Mouse (Mus musculus) neural tube, embryonic 15.5 days (tissue): Measurements from ENCODE around the gene Sohlh1. TPM values are rescaled to one million over a fixed set of nuclear protein-coding genes. Genes with fewer than 3 reads are reported as not detected.
A peak's percentile ranks its signal among the peaks of the same experiment; 100 is the strongest.

Source experiments
- ATAC-seq: fragments of 200-750 bp; cut with Nextera tagmentation; 2 replicates; pipeline ENCODE4 v1.8.0; 2017; ENCODE audit warnings: mild to moderate bottlenecking, moderate TSS enrichment, moderate library complexity; ENCODE audit not compliant: low FRiP score
- H3K27ac ChIP-seq: fragments of 300-500 bp; sonication (generic); replicated peaks from 2 replicates; pipeline ENCODE4 v1.5.1; 2015; ENCODE audit warnings: mild to moderate bottlenecking, inconsistent platforms
- H3K27me3 ChIP-seq: fragments of 300-500 bp; sonication (generic); replicated peaks from 2 replicates; pipeline ENCODE4 v1.6.1; 2015; ENCODE audit warnings: inconsistent platforms
- H3K36me3 ChIP-seq: fragments of 300-500 bp; sonication (generic); 2 replicates; pipeline ENCODE4 v1.6.1; 2015; ENCODE audit warnings: inconsistent platforms
- H3K4me1 ChIP-seq: fragments of 300-500 bp; sonication (generic); 2 replicates; pipeline ENCODE4 v1.6.1; 2015; ENCODE audit warnings: inconsistent platforms
- H3K4me2 ChIP-seq: fragments of 300-500 bp; sonication (generic); 2 replicates; pipeline ENCODE4 v1.6.1; 2015; ENCODE audit warnings: inconsistent platforms, mild to moderate bottlenecking, moderate library complexity
- H3K4me3 ChIP-seq: fragments of 300-500 bp; sonication (generic); replicated peaks from 2 replicates; pipeline ENCODE4 v1.5.1; 2015; ENCODE audit warnings: mild to moderate bottlenecking, inconsistent platforms
- H3K9ac ChIP-seq: fragments of 300-500 bp; sonication (generic); replicated peaks from 2 replicates; pipeline ENCODE4 v1.6.1; 2015; ENCODE audit warnings: mild to moderate bottlenecking, inconsistent platforms
- H3K9me3 ChIP-seq: fragments of 300-500 bp; sonication (generic); replicated peaks from 2 replicates; pipeline ENCODE4 v1.6.1; 2016; ENCODE audit warnings: inconsistent platforms
- WGBS: fragments of 180-500 bp; shearing (Covaris S2); methylation state at CpG from one replicate; pipeline ENCODE4 v1.1.7; 2015; ENCODE audit warnings: mixed read lengths; 5-methylcytosine and 5-hydroxymethylcytosine counted together
- polyA plus RNA-seq: library from polyadenylated mRNA; unstranded; fragments of >200 nt; fragmentation: Nextera tagmentation; extraction: Ambion mirVana; gene quantifications from 2 replicates; pipeline ENCODE4 v1.2.1, GENCODE M21; 2015

The Sohlh1 gene
- polyA plus RNA-seq, 1 experiment from 2014 or later = not detected

DNA sequence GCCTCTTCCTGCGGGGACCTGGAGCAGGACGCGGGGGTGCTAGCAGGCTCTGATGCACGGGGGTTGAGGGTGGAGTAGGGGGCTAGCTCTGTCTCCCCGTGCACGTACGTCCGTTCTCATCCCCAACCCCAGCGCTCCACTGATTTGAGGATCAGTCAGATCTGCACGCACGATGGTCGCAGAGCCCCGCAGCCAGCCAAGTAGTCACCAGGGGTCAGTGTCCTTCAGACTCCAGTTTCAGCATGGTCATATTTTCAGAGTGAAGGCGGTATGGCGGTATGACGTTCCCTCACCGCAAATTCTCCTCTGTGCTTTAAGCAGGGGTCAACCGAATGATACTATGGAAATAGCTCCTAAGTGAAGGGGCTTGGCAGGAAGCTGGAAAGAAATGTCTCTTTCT lies 17.2 kb upstream of the Sohlh1 start:
- ATAC-seq = 0 out of 2 replicates have a peak, but pooled peaks have one; percentile 37
- peaks cover 6% of the 10 kb centered on the region for H3K27me3 ChIP-seq
- 4% methylated on average over 18 of the region's 18 CpGs for WGBS
- H3K36me3 ChIP-seq = no peaks in the 10 kb centered on the region
- H3K4me3 ChIP-seq = peak overlapping the region; percentile 58
- peaks cover 35% of the 10 kb centered on the region for H3K4me1 ChIP-seq
- H3K9ac ChIP-seq = peak overlapping the region; percentile 55; the same call in 1 of the 2 replicates
- peak overlapping the region; percentile 99 for H3K4me2 ChIP-seq
- no peaks in the 10 kb centered on the region for H3K9me3 ChIP-seq
- H3K27ac ChIP-seq = no peak overlapping the region

DNA sequence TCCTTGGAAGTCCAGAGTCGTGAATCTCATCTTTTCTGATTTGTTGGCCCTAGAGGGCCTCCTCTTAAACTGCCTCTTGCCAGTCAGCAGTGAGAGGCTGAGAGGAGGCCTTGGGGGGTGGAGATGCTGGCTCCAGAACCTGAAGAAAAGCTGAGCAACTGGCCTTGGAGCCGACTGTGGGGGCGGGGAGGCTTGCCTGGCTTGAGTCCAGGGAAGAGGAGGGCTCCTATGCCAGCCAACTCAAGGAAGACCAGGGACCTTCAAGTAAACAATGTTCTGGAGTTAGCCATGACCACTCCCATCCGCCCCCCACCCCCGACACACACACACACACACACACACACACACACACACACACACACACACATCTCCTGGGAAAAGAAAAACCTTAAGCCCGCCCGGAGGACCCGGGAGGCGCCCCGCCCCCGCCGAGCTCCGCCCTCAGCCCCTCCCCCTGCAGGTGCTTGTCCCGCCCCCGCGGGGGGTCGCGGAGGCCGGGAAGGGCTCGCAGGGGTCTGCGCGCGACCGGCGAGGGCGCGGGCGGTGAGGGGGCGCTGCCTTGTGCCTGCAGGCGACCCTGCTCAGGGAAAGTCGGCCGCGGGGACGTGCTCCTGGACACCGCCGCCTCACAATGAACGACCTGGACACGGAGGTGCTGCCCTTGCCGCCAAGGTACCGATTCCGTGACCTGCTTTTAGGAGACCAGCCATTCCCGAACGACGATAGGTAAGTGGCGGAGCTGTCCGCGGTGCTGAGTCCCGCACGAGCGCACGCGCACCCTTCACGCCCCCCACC lies 16.5 kb upstream of the Sohlh1 start, which contains the start of gene Kcnt1:
Kcnt1 (plus strand) TSS at position 398 of the 795 bp plus-strand sequence.
- Histone ChIP-seq H3K9ac (peak within 1 kb of the TSS; percentile 55), H3K27me3 (peaks cover 6% of the 10 kb centered on the region), H3K27ac (no peak within 1 kb of the TSS), H3K4me3 (peak within 1 kb of the TSS; percentile 58), H3K9me3 (no peaks in the 10 kb centered on the region), H3K36me3 (no peaks in the 10 kb centered on the region), H3K4me1 (peaks cover 35% of the 10 kb centered on the region), H3K4me2 (peak within 1 kb of the TSS; percentile 99)
- ATAC-seq = 0 out of 2 replicates have a peak, but pooled peaks have one; percentile 37
- WGBS = under 1% methylated on average over 40 of the region's 53 CpGs

DNA sequence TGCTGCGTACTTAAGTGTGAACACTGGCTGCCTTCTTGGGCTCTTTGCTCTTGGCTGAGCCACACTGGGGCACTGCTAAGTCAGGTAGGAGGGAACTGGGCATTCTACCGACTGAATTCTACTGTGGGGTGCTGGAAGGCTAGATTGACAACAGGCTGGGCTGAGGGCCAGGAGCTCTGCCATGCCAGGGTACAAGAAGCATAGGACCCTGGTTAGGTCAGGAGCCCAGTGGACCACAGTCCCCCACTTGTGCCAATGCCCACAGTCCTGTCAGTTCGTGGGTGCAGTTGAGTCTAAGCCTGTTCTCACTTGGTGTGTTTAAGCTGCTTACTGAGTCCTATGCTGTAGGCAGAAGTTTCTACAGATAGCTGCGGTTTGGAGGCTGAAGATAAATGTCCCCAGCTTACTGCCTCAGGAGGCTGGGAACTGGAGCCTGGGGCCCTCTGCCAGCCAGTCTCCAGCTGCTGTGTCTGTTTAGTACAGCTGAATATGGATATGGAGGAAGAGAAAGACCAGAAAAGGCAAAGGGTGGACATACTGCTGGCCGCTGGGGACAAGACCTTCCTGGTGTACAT lies 15.7 kb upstream of the Sohlh1 start:
- Histone ChIP-seq H3K4me1 (peaks cover 35% of the 10 kb centered on the region), H3K36me3 (no peaks in the 10 kb centered on the region), H3K27me3 (peaks cover 6% of the 10 kb centered on the region), H3K4me2 (peak overlapping the region; percentile 99), H3K27ac (no peak overlapping the region), H3K4me3 (peak overlapping the region; percentile 58; the same call in 1 of the 2 replicates), H3K9ac (no peak overlapping the region), H3K9me3 (no peaks in the 10 kb centered on the region)
- ATAC-seq = no peak
- WGBS = 56% methylated on average over 5 of the region's 5 CpGs

DNA sequence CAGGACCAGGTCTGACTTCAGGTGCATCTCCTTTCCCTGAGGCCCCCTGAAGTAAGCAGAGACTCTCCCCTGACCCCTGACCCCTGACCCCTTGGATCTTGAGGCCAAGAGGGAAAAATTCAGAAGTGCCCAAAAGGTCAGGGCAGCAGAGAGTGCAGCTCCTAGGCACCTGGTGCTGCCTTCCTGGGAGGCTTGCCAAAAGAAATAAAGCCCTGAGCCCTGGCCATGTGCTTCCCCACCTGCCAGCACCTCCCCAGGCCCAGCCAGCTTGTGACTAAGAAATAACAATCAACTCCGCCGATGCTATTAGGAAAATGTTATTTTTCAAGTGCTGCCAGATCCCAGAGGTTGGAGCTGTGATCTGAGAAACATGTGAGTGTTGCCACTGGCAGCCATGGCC lies 15.0 kb upstream of the Sohlh1 start:
- Histone ChIP-seq H3K9me3 (no peaks in the 10 kb centered on the region), H3K9ac (no peak overlapping the region), H3K36me3 (no peaks in the 10 kb centered on the region), H3K4me3 (no peak overlapping the region), H3K27ac (no peak overlapping the region), H3K27me3 (peaks cover 6% of the 10 kb centered on the region), H3K4me1 (peaks cover 35% of the 10 kb centered on the region), H3K4me2 (no peak overlapping the region)
- no peak for ATAC-seq
- WGBS = 61% methylated on average over 2 of the region's 2 CpGs

DNA sequence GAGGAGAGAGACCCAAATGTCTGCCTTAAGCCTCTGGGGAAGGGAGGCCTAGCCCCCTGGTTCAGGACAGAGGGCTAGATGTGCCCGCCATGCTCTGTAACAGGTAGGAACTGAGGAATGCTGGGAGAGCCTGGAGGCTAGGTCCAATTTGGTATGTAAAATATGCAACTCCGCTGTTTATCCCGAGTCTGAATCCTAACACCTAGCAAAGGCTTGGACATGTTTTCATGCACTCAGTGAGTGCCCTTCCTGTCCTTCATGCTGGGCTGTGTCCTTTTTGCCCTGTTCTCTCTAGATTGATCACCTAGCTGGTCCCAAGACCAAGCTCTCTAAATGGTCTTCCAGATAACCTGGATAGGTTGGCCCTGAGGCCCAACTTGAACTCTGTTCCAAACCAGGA lies 12.8 kb upstream of the Sohlh1 start:
- Histone ChIP-seq H3K36me3 (no peaks in the 10 kb centered on the region), H3K9ac (no peak overlapping the region), H3K4me1 (peaks cover 23% of the 10 kb centered on the region), H3K4me2 (no peak overlapping the region), H3K27me3 (no peaks in the 10 kb centered on the region; the same call in 1 of the 2 replicates), H3K9me3 (no peaks in the 10 kb centered on the region), H3K4me3 (no peak overlapping the region), H3K27ac (no peak overlapping the region)
- ATAC-seq = no peak
- 95% methylated on average over 3 of the region's 3 CpGs for WGBS

DNA sequence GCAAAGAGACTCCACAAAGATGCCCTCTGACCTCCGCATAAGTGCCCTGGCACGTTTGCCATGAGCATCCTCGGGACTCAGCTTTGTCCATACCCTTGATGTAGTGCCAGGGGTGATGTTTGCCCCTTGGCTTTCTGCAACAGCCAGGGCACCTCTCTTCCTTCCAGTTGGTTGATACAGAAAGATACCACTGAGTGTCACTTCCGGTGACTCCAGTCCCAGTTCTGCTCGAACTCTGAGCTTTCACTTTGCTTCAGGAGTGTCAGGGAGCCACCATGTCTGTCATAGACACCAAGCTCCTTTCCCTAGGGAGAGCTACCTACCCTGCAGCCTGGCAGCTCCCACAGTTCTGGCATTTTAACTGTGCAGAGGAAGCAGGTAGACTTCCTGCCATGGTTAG lies 7.0 kb upstream of the Sohlh1 start:
- no peak for ATAC-seq
- 0 out of 2 replicates have a peak, but pooled peaks cover 3% of the 10 kb centered on the region for H3K4me1 ChIP-seq
- 79% methylated on average over 5 of the region's 5 CpGs for WGBS
- no peak overlapping the region for H3K9ac ChIP-seq
- no peaks in the 10 kb centered on the region for H3K36me3 ChIP-seq
- H3K4me2 ChIP-seq = no peak overlapping the region
- H3K27ac ChIP-seq = no peak overlapping the region
- H3K9me3 ChIP-seq = no peaks in the 10 kb centered on the region
- H3K27me3 ChIP-seq = no peaks in the 10 kb centered on the region
- H3K4me3 ChIP-seq = no peak overlapping the region

DNA sequence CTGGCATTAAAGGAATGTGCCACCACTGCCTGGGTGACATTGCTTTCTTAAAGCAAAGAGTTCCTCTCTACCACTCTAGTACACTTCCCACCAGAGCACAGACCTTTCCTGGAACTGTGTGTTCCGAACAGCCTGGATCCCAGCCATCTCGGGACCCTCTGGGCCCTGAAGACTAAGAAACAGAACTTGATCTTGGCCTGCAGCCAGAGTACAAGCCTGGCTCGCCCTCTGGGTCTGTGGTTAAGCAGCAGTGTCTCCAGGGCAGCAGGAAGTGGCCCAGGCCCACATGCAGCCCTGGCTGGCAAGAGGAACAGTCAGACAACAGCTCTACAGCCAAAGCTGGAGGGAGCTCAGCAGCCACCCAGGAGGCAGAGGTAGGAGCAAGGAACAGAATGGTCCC lies 5.6 kb upstream of the Sohlh1 start:
- no peak overlapping the region for H3K4me2 ChIP-seq
- no peak overlapping the region for H3K27ac ChIP-seq
- ATAC-seq = no peak; the same call in 1 of the 2 replicates
- H3K27me3 ChIP-seq = no peaks in the 10 kb centered on the region
- WGBS = 53% methylated on average over 3 of the region's 3 CpGs
- H3K4me3 ChIP-seq = no peak overlapping the region
- H3K9ac ChIP-seq = no peak overlapping the region
- 0 out of 2 replicates have a peak, but pooled peaks cover 3% of the 10 kb centered on the region for H3K4me1 ChIP-seq
- no peaks in the 10 kb centered on the region for H3K9me3 ChIP-seq
- no peaks in the 10 kb centered on the region for H3K36me3 ChIP-seq

DNA sequence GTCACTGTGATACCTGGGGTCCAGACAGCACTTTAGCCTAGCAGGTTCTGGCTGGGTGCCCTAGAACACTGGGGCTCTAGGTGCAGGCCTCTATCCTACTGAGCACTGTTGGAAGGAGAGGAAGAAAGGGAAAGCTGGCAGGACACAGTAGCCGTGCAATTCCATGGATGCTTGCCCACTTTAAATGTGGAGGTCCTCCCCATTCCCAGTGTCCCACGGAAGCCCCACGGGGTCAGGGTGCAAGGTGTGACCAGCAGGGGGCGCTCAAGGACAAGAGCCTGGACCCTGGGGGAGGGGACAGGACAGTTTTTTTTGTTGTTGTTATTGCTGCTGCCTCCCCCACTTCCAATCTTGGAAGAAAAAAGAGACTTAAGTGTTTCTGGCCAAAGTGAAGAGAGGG lies 3.3 kb upstream of the Sohlh1 start:
- H3K27ac ChIP-seq = no peak overlapping the region
- WGBS = 9% methylated on average over 4 of the region's 4 CpGs
- no peak overlapping the region for H3K9ac ChIP-seq
- H3K27me3 ChIP-seq = no peaks in the 10 kb centered on the region
- H3K4me2 ChIP-seq = no peak overlapping the region
- H3K36me3 ChIP-seq = no peaks in the 10 kb centered on the region
- ATAC-seq = no peak
- no peak overlapping the region for H3K4me3 ChIP-seq
- no peaks in the 10 kb centered on the region for H3K9me3 ChIP-seq
- H3K4me1 ChIP-seq = 0 out of 2 replicates have a peak, but pooled peaks cover 3% of the 10 kb centered on the region

DNA sequence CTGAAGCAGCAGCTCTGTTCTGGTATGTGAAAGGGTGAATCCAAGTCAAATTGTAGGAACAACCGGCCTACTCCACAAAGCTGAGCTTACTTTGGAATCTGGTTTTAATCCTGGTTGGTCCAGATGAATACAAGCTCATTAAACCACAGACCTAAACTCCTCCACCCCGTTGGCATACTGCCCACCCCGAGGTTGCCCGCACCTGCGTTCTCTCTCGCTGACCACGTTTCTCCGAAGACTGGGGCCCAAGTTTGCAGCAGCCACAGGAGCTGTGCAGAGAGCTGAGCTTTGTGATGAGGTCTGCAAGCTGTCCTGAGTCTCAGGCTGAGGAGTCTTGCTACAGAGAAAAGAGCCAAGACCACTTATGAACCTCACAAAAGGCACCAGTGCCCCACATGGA lies 532 bp downstream of the Sohlh1 start:
- H3K9ac ChIP-seq = no peak overlapping the region
- H3K9me3 ChIP-seq = no peaks in the 10 kb centered on the region
- no peak overlapping the region for H3K4me2 ChIP-seq
- H3K4me1 ChIP-seq = no peaks in the 10 kb centered on the region
- WGBS = 87% methylated on average over 8 of the region's 8 CpGs
- H3K27ac ChIP-seq = no peak overlapping the region
- no peak for ATAC-seq
- no peaks in the 10 kb centered on the region for H3K27me3 ChIP-seq
- no peak overlapping the region for H3K4me3 ChIP-seq
- H3K36me3 ChIP-seq = no peaks in the 10 kb centered on the region

DNA sequence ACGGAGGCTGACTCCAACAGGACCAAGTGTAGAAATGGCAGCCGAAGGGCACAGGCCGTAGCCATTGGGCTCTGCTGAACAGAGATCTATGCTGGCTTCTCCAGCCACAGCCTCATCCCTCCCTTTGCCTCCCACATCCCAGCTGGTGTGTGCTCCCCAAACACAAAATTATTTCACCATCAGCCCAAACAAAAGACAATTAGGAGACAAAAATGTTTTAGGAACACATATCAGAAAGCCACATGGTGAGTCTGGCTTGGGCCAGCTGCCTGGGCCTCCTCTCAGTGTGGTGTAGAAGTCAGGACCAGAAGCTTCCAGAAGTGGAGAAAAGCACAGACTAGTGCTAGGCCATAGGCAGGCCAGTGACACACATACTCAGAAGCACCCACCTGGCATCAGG lies 3.0 kb downstream of the Sohlh1 start:
- Histone ChIP-seq H3K27ac (no peak overlapping the region), H3K4me3 (no peak overlapping the region), H3K4me1 (no peaks in the 10 kb centered on the region), H3K4me2 (no peak overlapping the region), H3K9ac (no peak overlapping the region), H3K27me3 (no peaks in the 10 kb centered on the region), H3K36me3 (no peaks in the 10 kb centered on the region), H3K9me3 (no peaks in the 10 kb centered on the region)
- no peak for ATAC-seq
- 91% methylated on average over 3 of the region's 3 CpGs for WGBS

DNA sequence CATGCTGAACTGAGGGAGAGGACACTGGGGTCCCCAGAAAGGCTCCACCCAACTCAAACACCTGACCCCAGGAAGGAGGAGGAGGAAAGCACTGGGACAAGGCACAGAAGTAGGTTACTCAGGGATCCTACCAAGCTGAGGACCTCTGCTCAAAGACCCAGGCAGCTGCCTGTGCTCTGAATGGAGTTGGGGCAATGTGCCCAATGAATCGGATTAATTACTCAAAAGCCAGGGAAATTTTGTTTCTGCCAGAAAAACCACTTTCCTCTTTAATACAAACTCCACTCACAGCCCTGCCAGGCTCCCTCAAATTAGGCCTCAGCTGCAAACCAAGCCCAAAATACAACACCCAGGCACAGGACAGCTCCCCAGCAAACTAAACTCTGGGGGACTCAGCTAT lies 4.3 kb downstream of the Sohlh1 start:
- no peak for ATAC-seq
- H3K27me3 ChIP-seq = no peaks in the 10 kb centered on the region
- H3K4me1 ChIP-seq = no peaks in the 10 kb centered on the region
- H3K4me2 ChIP-seq = no peak overlapping the region
- H3K27ac ChIP-seq = no peak overlapping the region
- 45% methylated on average over 1 of the region's 1 CpGs for WGBS
- no peaks in the 10 kb centered on the region for H3K36me3 ChIP-seq
- H3K4me3 ChIP-seq = no peak overlapping the region
- H3K9ac ChIP-seq = no peak overlapping the region
- no peaks in the 10 kb centered on the region for H3K9me3 ChIP-seq

DNA sequence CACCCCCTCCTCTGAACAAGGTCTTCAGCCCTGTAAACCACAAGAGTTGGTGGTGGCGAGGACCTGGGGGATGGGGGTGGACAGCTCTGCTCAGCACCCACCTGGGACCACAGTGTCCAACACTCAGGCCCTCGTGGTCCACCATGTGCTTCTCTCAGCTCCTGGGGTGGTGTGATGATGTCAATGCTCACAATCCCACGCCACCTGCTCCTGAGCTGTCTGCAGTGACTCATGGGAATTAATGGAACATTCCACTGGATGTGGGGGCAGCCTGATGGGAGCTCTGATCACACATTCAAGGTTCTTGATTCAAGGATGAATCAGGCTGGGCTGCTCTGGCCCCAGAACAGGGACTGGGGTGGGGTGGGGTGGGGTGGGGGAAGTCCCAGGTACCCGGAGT lies 4.9 kb downstream of the Sohlh1 start:
- Histone ChIP-seq H3K9me3 (no peaks in the 10 kb centered on the region), H3K4me2 (no peak overlapping the region), H3K4me3 (no peak overlapping the region), H3K27me3 (no peaks in the 10 kb centered on the region), H3K27ac (no peak overlapping the region), H3K36me3 (no peaks in the 10 kb centered on the region), H3K4me1 (no peaks in the 10 kb centered on the region), H3K9ac (no peak overlapping the region)
- ATAC-seq = no peak
- WGBS = 81% methylated on average over 4 of the region's 4 CpGs
